14 mouse cellular contexts compared by ENCODE assay signal in genomic region chr10:89902720-89903337, GRCm38 (mm10). TPM values are rescaled to one million over a fixed set of nuclear protein-coding genes. Genes with fewer than 3 reads are reported as not detected.
DNase-seq lines count a peak whose midpoint lies in the region; ATAC-seq and TF ChIP-seq lines count a peak whose summit lies in the region.
"Had no signal": no experiment of that assay in that cellular context is flagged by ENCODE, and none has a peak within 500 bp of the region (broad histone marks: within the 10 kb centered on the region; RNA-seq: fewer than 3 reads in every experiment).

No protein-coding gene starts in this region.

- no peaks in the 10 kb centered on the region for H3K79me2 ChIP-seq in CH12.LX (replicated peaks; ENCODE audit: control insufficient read depth, extremely low read depth, insufficient read depth, poor library complexity, severe bottlenecking)

- peak; percentile 37; the same call in 1 of the 2 replicates for TF ChIP-seq CTCF in kidney, postnatal 0 days (IDR thresholded peaks at IDR 0.05; ENCODE audit: low read depth)
- peak; percentile 13 to 67; a peak in 3 of 4 replicates for TF ChIP-seq CTCF in CH12.LX (conservative IDR thresholded peaks at IDR 0.05 in 1 of 2, IDR thresholded peaks at IDR 0.05 in 1 of 2; ENCODE audit: low read depth in 2 of 2, low read length in 2 of 2)

- H3K9ac ChIP-seq in kidney, postnatal 0 days (ENCODE audit: low read depth, low read length) = no peak overlapping the region
- no peak overlapping the region for H3K9ac ChIP-seq in CH12.LX (ENCODE audit: insufficient read depth, low read depth)
- H3K9ac ChIP-seq in kidney, embryonic 15.5 days = no peak overlapping the region
- H3K9ac ChIP-seq: liver, embryonic 14.5 days; neural tube, embryonic 12.5 days had no signal

- H3K36me3 ChIP-seq in kidney, postnatal 0 days (ENCODE audit: insufficient read depth, low read length) = no peaks in the 10 kb centered on the region
- H3K36me3 ChIP-seq in CH12.LX (replicated peaks in 1 of 2; ENCODE audit: control insufficient read depth in 1 of 2, insufficient read depth in 1 of 2, low read length in 1 of 2) = no peaks in the 10 kb centered on the region
- H3K36me3 ChIP-seq in kidney, embryonic 15.5 days = no peaks in the 10 kb centered on the region
- H3K36me3 ChIP-seq: neural tube, embryonic 12.5 days had no signal

- H3K4me3 ChIP-seq in kidney, postnatal 0 days (replicated peaks; ENCODE audit: low read depth, low read length) = no peak overlapping the region
- no peak overlapping the region for H3K4me3 ChIP-seq in CH12.LX (replicated peaks in 1 of 3; ENCODE audit: low read depth in 2 of 3, low read length in 2 of 3, poor library complexity in 1 of 3)
- no peak overlapping the region for H3K4me3 ChIP-seq in kidney, embryonic 15.5 days (replicated peaks)
- H3K4me3 ChIP-seq: neural tube, embryonic 12.5 days had no signal

- WGBS in kidney, postnatal 0 days = 45% methylated on average over 7 of the region's 7 CpGs
- WGBS in kidney, embryonic 15.5 days = 53% methylated on average over 7 of the region's 7 CpGs

- no peaks in the 10 kb centered on the region for H3K9me3 ChIP-seq in kidney, postnatal 0 days (replicated peaks; ENCODE audit: low read length)
- H3K9me3 ChIP-seq in CH12.LX (replicated peaks; ENCODE audit: low read length) = no peaks in the 10 kb centered on the region
- H3K9me3 ChIP-seq in kidney, embryonic 15.5 days (replicated peaks) = no peaks in the 10 kb centered on the region
- H3K9me3 ChIP-seq: neural tube, embryonic 12.5 days had no signal

- no peak for TF ChIP-seq EP300 in CH12.LX (IDR thresholded peaks at IDR 0.05; ENCODE audit: low read length)

- DNase-seq in CD4-positive, CD25-positive, alpha-beta regulatory T cell, adult 2 months (ENCODE audit: low read depth, low spot score) = peak; percentile 2
- no peak for DNase-seq in kidney, postnatal 0 days (ENCODE audit: low spot score)
- no peak for DNase-seq in kidney, postnatal 36 days
- DNase-seq in CH12.LX (ENCODE audit: extremely low read depth) = peak; percentile 12
- peak; percentile 92 for DNase-seq in cerebellum, adult 9-10 months
- DNase-seq: adrenal gland, postnatal 14 days; gastrocnemius, postnatal 14 days; kidney, adult 8-10 months; right cerebral cortex, adult 18-20 months had no signal

- no peak for ATAC-seq in CD4-positive, CD25-positive, alpha-beta regulatory T cell, adult 4 months
- no peak for ATAC-seq in kidney, postnatal 0 days (replicated peaks; ENCODE audit: low FRiP score, low read depth)
- no peak for ATAC-seq in kidney, embryonic 15.5 days (replicated peaks; ENCODE audit: low FRiP score)
- ATAC-seq in megakaryocyte-erythroid progenitor cell, adult 5-6 weeks (replicated peaks; ENCODE audit: low FRiP score, low TSS enrichment, poor library complexity, severe bottlenecking) = no peak

- TF ChIP-seq POLR2A in CH12.LX (IDR thresholded peaks at IDR 0.05; ENCODE audit: low read depth, low read length) = no peak

- peak; percentile 50 for TF ChIP-seq RAD21 in CH12.LX (IDR thresholded peaks at IDR 0.05; ENCODE audit: low read depth, low read length)

- no peak overlapping the region for H3K27ac ChIP-seq in kidney, postnatal 0 days
- H3K27ac ChIP-seq in CH12.LX (ENCODE audit: insufficient read depth, low read depth) = no peak overlapping the region
- H3K27ac ChIP-seq in kidney, embryonic 15.5 days = no peak overlapping the region
- H3K27ac ChIP-seq: liver, embryonic 14.5 days; neural tube, embryonic 12.5 days had no signal

- in situ Hi-C loops in CH12.LX (cut with MboI; ENCODE audit: low pct_ligation_motif_present, low pct_unique_long_range_greater_than_20kb, low sequenced_read_pairs) = no loop called here

- no peak overlapping the region for H3K4me2 ChIP-seq in kidney, postnatal 0 days (ENCODE audit: low read length)
- peak overlapping the region; percentile 50; the same call in 1 of the 2 replicates for H3K4me2 ChIP-seq in CH12.LX (ENCODE audit: insufficient read depth, low read depth, poor library complexity, severe bottlenecking)
- no peak overlapping the region for H3K4me2 ChIP-seq in kidney, embryonic 15.5 days
- H3K4me2 ChIP-seq: neural tube, embryonic 12.5 days had no signal

- dilution Hi-C loops in CH12.LX (cut with MboI; ENCODE audit: extremely low pct_ligation_motif_present, extremely low pct_unique_long_range_greater_than_20kb, low sequenced_read_pairs) = no loop called here

- no peaks in the 10 kb centered on the region for H3K4me1 ChIP-seq in kidney, postnatal 0 days (replicated peaks; ENCODE audit: insufficient read depth, low read length)
- no peaks in the 10 kb centered on the region for H3K4me1 ChIP-seq in CH12.LX (ENCODE audit: control insufficient read depth in 1 of 2, insufficient read depth in 2 of 2)
- H3K4me1 ChIP-seq in kidney, embryonic 15.5 days = no peaks in the 10 kb centered on the region
- H3K4me1 ChIP-seq: neural tube, embryonic 12.5 days had no signal

- H3K27me3 ChIP-seq in kidney, postnatal 0 days (ENCODE audit: insufficient read depth, low read length) = no peaks in the 10 kb centered on the region
- H3K27me3 ChIP-seq in CH12.LX (replicated peaks) = no peaks in the 10 kb centered on the region
- no peaks in the 10 kb centered on the region for H3K27me3 ChIP-seq in kidney, embryonic 15.5 days
- H3K27me3 ChIP-seq: neural tube, embryonic 12.5 days had no signal

TF ChIP-seq in CH12.LX, 34 proteins besides CTCF, POLR2A, EP300 and RAD21:
- TF ChIP-seq ETS1 (conservative IDR thresholded peaks at IDR 0.05; ENCODE audit: low read depth, low read length) = no peak
- peak; percentile 31; the same call in 1 of the 2 replicates for TF ChIP-seq SMC3 (IDR thresholded peaks at IDR 0.05; ENCODE audit: low read depth, low read length)

RNA-seq across cellular contexts. Expression of gene Anks1b, which starts 29.5 kb away (rescaled TPM):
- not detected for polyA plus RNA-seq in CD4-positive, CD25-positive, alpha-beta regulatory T cell, adult 4 months (2017; shearing (Covaris generic))
- 2.4 and 3.1 TPM in 2 replicates for polyA plus RNA-seq in kidney, postnatal 0 days (2015; fragmentation: Nextera tagmentation; extraction: Ambion mirVana)
- total RNA-seq in CH12.LX (2012; rRNA removed) = 0.17 TPM in 1 of 2 replicates, not detected in the other
- not detected in 2 replicates for total RNA-seq in CH12.LX (2014; rRNA removed)
- polyA plus RNA-seq in CH12.LX (2012; ENCODE audit: insufficient read length, low read depth) = not detected in 2 replicates
- polyA plus RNA-seq in kidney, embryonic 15.5 days (2015; fragmentation: Nextera tagmentation; extraction: Ambion mirVana) = 2.5 and 4.1 TPM in 2 replicates
- not detected in 2 replicates for total RNA-seq in megakaryocyte-erythroid progenitor cell, adult 5-6 weeks (2014; fragmentation: Nextera tagmentation)
- not detected in 2 replicates for total RNA-seq in megakaryocyte-erythroid progenitor cell, adult 5-6 weeks (2017)
- polyA plus RNA-seq: liver, embryonic 14.5 days had no signal

Comparison
In these comparisons a context has a peak if more than half of its experiments do, and no peak if none do; other contexts are left out.
1. DNase-seq: peak in CD4-positive, CD25-positive, alpha-beta regulatory T cell, adult 2 months (single experiment), CH12.LX (single experiment) and cerebellum, adult 9-10 months (single experiment); none in kidney, postnatal 0 days (single experiment) and kidney, postnatal 36 days (0 of 2).